Mouse (Mus musculus): ENCODE results near the gene Gm1979.
"Not testable (repeated sequence)": the region's sequence is repeated elsewhere in the genome, so short reads cannot be mapped to it uniquely, and the experiment has no call there.

DNA sequence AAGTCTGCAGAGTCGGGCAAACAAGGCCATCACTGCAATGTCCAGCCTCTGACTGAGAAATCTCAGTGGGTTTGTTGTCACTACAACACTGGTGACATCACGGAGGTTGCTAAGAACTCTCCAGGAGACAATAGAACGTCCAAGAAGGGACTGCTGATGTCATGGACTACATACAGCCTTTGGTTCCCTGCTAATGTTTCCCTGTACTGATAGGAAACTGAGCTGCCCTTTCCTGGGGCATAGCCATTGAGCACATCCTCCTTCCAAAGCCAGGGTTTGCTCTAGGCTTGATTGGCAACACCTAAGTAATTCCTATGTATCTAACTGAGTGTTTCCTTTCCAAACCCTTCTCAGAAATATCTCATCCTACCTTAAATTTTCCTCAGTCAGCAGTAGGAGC lies 16.0 kb downstream of the Gm1979 start, which contains the start of gene Gm21698:
- not testable (repeated sequence) for TF ChIP-seq CTCF (IDR thresholded peaks at IDR 0.05; ENCODE audit: borderline replicate concordance, extremely low read depth, insufficient read depth, insufficient read length); POLR2A (IDR thresholded peaks at IDR 0.05; ENCODE audit: borderline replicate concordance, extremely low read depth, insufficient read depth, insufficient read length, poor library complexity, severe bottlenecking)

Data from brain, embryonic 14.5 days (tissue).